Mouse (Mus musculus): Measurements from ENCODE around the gene Rsph3a. TPM values are rescaled to one million over a fixed set of nuclear protein-coding genes. Genes with fewer than 3 reads are reported as not detected.
"Not testable (repeated sequence)": the region's sequence is repeated elsewhere in the genome, so short reads cannot be mapped to it uniquely, and the experiment has no call there.

The Rsph3a gene
- total RNA-seq, 2 experiments from 2014 or later: 8.0 to 12.5 TPM

- ATAC-seq (replicated peaks; ENCODE audit: low FRiP score, poor library complexity, severe bottlenecking): peak; percentile 69; the same call in 1 of the 2 replicates
Observed at GRCm38 (mm10) chr17:7927582-7928535, 17.6 kb upstream of the Rsph3a start.

- no peak for ATAC-seq (replicated peaks; ENCODE audit: low FRiP score, poor library complexity, severe bottlenecking)
Observed at GRCm38 (mm10) chr17:7928662-7929061, 16.8 kb upstream of the Rsph3a start.

GRCm38 (mm10) chr17:7929279-7929678 lies 16.1 kb upstream of the Rsph3a start:
- no peak for ATAC-seq (replicated peaks; ENCODE audit: low FRiP score, poor library complexity, severe bottlenecking)

GRCm38 (mm10) chr17:7931096-7931990 lies 14.1 kb upstream of the Rsph3a start:
- ATAC-seq (replicated peaks; ENCODE audit: low FRiP score, poor library complexity, severe bottlenecking): no peak

GRCm38 (mm10) chr17:7932121-7932520 lies 13.3 kb upstream of the Rsph3a start:
- ATAC-seq (replicated peaks; ENCODE audit: low FRiP score, poor library complexity, severe bottlenecking): not testable (repeated sequence)

GRCm38 (mm10) chr17:7939640-7940039 lies 5.8 kb upstream of the Rsph3a start:
- no peak for ATAC-seq (replicated peaks; ENCODE audit: low FRiP score, poor library complexity, severe bottlenecking)

- ATAC-seq (replicated peaks; ENCODE audit: low FRiP score, poor library complexity, severe bottlenecking): peak; percentile 54
Observed at GRCm38 (mm10) chr17:7946053-7946627, 726 bp downstream of the Rsph3a start.

GRCm38 (mm10) chr17:7951333-7951732 lies 5.9 kb downstream of the Rsph3a start:
- ATAC-seq (replicated peaks; ENCODE audit: low FRiP score, poor library complexity, severe bottlenecking): not testable (repeated sequence)

GRCm38 (mm10) chr17:7957242-7957641 lies 11.8 kb downstream of the Rsph3a start:
- ATAC-seq (replicated peaks; ENCODE audit: low FRiP score, poor library complexity, severe bottlenecking): not testable (repeated sequence)

GRCm38 (mm10) chr17:7963333-7963732 lies 17.9 kb downstream of the Rsph3a start:
- ATAC-seq (replicated peaks; ENCODE audit: low FRiP score, poor library complexity, severe bottlenecking): not testable (repeated sequence)

GRCm38 (mm10) chr17:7964398-7964797 lies 19.0 kb downstream of the Rsph3a start:
- ATAC-seq (replicated peaks; ENCODE audit: low FRiP score, poor library complexity, severe bottlenecking): not testable (repeated sequence)

GRCm38 (mm10) chr17:7968490-7968889 lies 23.1 kb downstream of the Rsph3a start:
- not testable (repeated sequence) for ATAC-seq (replicated peaks; ENCODE audit: low FRiP score, poor library complexity, severe bottlenecking)

GRCm38 (mm10) chr17:7969782-7970181 lies 24.4 kb downstream of the Rsph3a start:
- ATAC-seq (replicated peaks; ENCODE audit: low FRiP score, poor library complexity, severe bottlenecking): not testable (repeated sequence)

GRCm38 (mm10) chr17:7983484-7983883 lies 38.1 kb downstream of the Rsph3a start:
- ATAC-seq (replicated peaks; ENCODE audit: low FRiP score, poor library complexity, severe bottlenecking): peak; percentile 86

GRCm38 (mm10) chr17:7985597-7985996 lies 40.2 kb downstream of the Rsph3a start:
- not testable (repeated sequence) for ATAC-seq (replicated peaks; ENCODE audit: low FRiP score, poor library complexity, severe bottlenecking)

- not testable (repeated sequence) for ATAC-seq (replicated peaks; ENCODE audit: low FRiP score, poor library complexity, severe bottlenecking)
Observed at GRCm38 (mm10) chr17:7987038-7987437, 41.6 kb downstream of the Rsph3a start.

- not testable (repeated sequence) for ATAC-seq (replicated peaks; ENCODE audit: low FRiP score, poor library complexity, severe bottlenecking)
Observed at GRCm38 (mm10) chr17:8003248-8003647, 57.8 kb downstream of the Rsph3a start.

GRCm38 (mm10) chr17:8006771-8007170 lies 61.4 kb downstream of the Rsph3a start:
- not testable (repeated sequence) for ATAC-seq (replicated peaks; ENCODE audit: low FRiP score, poor library complexity, severe bottlenecking)

GRCm38 (mm10) chr17:8009565-8009964 lies 64.2 kb downstream of the Rsph3a start:
- ATAC-seq (replicated peaks; ENCODE audit: low FRiP score, poor library complexity, severe bottlenecking): not testable (repeated sequence)

- not testable (repeated sequence) for ATAC-seq (replicated peaks; ENCODE audit: low FRiP score, poor library complexity, severe bottlenecking)
Observed at GRCm38 (mm10) chr17:8013974-8014373, 68.6 kb downstream of the Rsph3a start.
